Mouse (Mus musculus): ENCODE measurements around the gene Ash1l. TPM values are rescaled to one million over a fixed set of nuclear protein-coding genes. Genes with fewer than 3 reads are reported as not detected.

Ash1l gene
- total and polyA plus RNA-seq, 2 experiments from 2014 or later = 15.8 to 25.0 TPM

DNA sequence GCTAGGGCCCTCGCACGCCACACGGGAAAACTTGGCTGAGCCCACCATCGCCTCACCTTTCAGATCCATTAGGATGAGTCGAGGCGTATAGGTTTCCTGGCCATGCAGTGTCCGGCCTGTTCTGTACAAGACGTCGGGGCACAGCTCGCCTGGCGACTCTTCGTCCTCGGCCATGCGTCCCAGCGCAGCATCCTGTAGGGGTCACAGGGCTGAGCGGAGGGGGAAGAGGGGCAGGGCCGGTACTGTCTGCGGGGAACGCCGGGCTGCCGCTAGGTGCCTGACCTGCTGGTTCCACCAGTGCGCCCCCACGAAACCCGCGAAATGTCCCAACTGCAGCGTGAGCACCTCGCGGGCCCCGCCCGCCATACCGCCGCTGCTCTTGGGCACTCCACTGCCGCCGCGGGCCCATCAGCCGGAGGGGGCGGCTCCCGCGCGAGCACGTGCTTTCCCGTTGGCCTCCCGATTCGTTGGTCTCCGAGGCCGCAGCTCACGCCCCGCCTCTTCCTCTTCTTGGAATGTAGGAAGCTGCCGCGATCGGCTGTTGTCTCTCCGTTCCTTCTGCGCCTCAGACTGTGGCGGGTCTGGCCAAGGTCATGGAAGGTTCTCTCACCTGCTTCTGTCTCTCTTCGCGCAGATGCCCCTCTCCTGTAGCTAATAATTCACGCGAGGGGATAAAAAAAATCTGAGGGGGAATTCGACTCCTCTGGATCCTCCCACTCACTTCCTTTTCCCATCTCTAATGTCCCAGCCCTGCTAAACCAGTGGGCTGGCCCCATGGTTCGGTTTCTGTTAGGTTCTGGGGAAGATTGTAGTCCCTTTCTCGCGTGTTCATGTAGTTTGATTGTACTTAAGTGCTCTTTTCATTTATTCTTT, 36.7 kb upstream of the Ash1l start, which contains the start of gene Msto1:
TSS of gene Msto1 (minus strand) at position 489 of the 873 bp plus-strand sequence.
- peaks cover 32% of the 10 kb centered on the region for H3K36me3 ChIP-seq (ENCODE audit: insufficient read depth, low read length)

DNA sequence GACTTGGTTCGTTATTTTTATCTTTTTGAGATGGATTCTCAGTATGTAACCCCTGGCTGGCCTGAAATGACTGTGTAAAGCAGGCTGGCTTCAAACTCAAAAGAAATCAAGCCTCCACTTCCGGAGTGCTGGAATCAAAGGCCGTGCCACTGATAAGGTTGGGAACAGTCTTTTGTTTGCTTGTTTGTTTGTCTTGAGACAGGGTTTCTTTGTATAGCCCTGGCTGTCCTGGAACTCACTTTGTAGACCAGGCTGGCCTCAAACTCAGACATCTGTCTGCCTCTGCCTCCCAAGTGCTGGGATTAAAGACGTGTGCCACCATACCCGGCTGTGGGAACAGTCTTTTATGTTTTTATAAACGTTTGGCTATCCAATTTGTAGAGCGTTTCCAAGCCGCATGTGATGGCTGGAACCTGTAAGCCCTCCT, 36.0 kb upstream of the Ash1l start:
- ATAC-seq (ENCODE audit: low FRiP score) (peak; percentile 14; the same call in 1 of the 2 replicates), DNase-seq (ENCODE audit: low spot score) (no peak)
- Histone ChIP-seq H3K9me3 (ENCODE audit: low read length) (no peaks in the 10 kb centered on the region), H3K4me2 (ENCODE audit: low read depth, low read length, poor library complexity, severe bottlenecking) (peak overlapping the region; percentile 63), H3K36me3 (ENCODE audit: insufficient read depth, low read length) (peaks cover 26% of the 10 kb centered on the region), H3K27me3 (ENCODE audit: insufficient read depth, low read length) (no peaks in the 10 kb centered on the region), H3K4me1 (ENCODE audit: insufficient read depth, low read length) (peaks cover 7% of the 10 kb centered on the region; the same call in 1 of the 2 replicates), H3K27ac (ENCODE audit: low read depth, low read length) (peak overlapping the region; percentile 85), H3K4me3 (ENCODE audit: low read depth, low read length) (peak overlapping the region; percentile 69), H3K9ac (replicated peaks; ENCODE audit: low read length, poor library complexity, severe bottlenecking) (peak overlapping the region; percentile 73)
- no peak for TF ChIP-seq CTCF (IDR thresholded peaks at IDR 0.05)
- WGBS = 20% methylated on average over 8 of the region's 8 CpGs

More for the DNA sequence above, 36.7 kb upstream of the Ash1l start, which contains the start of gene Msto1:
- peak within 1 kb of the TSS; percentile 63 for H3K4me2 ChIP-seq (ENCODE audit: low read depth, low read length, poor library complexity, severe bottlenecking)
- H3K4me3 ChIP-seq (ENCODE audit: low read depth, low read length) = peak within 1 kb of the TSS; percentile 69
- WGBS = under 1% methylated on average over 46 of the region's 62 CpGs
- H3K4me1 ChIP-seq (ENCODE audit: insufficient read depth, low read length) = peaks cover 7% of the 10 kb centered on the region; the same call in 1 of the 2 replicates
- H3K9me3 ChIP-seq (ENCODE audit: low read length) = no peaks in the 10 kb centered on the region
- peak within 1 kb of the TSS; percentile 85 for H3K27ac ChIP-seq (ENCODE audit: low read depth, low read length)
- ATAC-seq (ENCODE audit: low FRiP score) (peak; percentile 96), DNase-seq (ENCODE audit: low spot score) (peak; percentile 94)
- H3K27me3 ChIP-seq (ENCODE audit: insufficient read depth, low read length) = no peaks in the 10 kb centered on the region
- TF ChIP-seq CTCF (IDR thresholded peaks at IDR 0.05) = peak; percentile 22
- H3K9ac ChIP-seq (replicated peaks; ENCODE audit: low read length, poor library complexity, severe bottlenecking) = peak within 1 kb of the TSS; percentile 73

DNA sequence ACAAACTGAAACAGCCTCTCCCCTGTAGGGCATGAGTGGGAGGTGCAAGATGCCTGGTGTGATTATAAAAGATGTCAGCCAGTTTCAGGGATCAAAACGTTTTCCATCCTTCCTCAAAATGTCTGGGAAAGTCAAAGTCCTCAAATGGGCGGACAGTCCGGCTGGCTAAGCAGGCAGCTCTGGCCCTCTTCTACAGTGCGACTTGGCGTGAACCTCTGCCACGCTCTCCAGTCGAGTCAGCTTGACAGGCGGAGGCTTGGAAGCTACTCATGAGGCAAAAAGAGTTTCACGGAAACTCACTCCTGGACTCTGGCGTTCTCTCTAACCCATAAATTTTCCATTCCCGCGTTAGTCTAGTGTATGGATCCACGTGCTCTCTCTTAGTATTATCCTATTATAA, 31.4 kb upstream of the Ash1l start:
- DNase-seq (ENCODE audit: low spot score) = no peak
- ATAC-seq (ENCODE audit: low FRiP score) = no peak
- H3K27me3 ChIP-seq (ENCODE audit: insufficient read depth, low read length) = no peaks in the 10 kb centered on the region
- 0 out of 2 replicates have a peak, but pooled peaks cover 4% of the 10 kb centered on the region for H3K4me1 ChIP-seq (ENCODE audit: insufficient read depth, low read length)
- no peak overlapping the region for H3K9ac ChIP-seq (replicated peaks; ENCODE audit: low read length, poor library complexity, severe bottlenecking)
- 82% methylated on average over 13 of the region's 13 CpGs for WGBS
- no peaks in the 10 kb centered on the region for H3K9me3 ChIP-seq (ENCODE audit: low read length)
- H3K4me2 ChIP-seq (ENCODE audit: low read depth, low read length, poor library complexity, severe bottlenecking) = no peak overlapping the region
- no peak overlapping the region for H3K27ac ChIP-seq (ENCODE audit: low read depth, low read length)
- H3K4me3 ChIP-seq (ENCODE audit: low read depth, low read length) = no peak overlapping the region
- peaks cover 22% of the 10 kb centered on the region for H3K36me3 ChIP-seq (ENCODE audit: insufficient read depth, low read length)
- TF ChIP-seq CTCF (IDR thresholded peaks at IDR 0.05) = no peak

DNA sequence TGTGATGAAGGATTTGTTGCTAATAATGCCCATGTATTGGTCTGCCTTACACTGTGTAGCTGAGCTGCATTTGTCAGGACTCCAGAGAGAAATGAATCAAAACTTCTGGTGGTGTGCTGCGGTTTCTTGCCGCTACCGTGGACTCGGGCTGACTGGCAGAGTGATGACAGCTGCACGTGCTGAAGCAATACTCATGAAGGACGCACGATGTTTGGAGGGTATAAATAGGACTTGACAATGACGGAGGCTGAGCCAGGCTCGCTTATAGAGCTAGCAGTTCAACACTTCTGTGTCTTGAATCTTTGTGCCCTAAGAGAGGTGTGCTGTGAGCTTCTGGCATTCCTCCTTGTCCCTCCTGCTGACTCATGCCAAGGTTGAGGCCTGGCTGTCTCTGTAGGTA, 29.0 kb upstream of the Ash1l start:
- ATAC-seq (ENCODE audit: low FRiP score) (no peak), DNase-seq (ENCODE audit: low spot score) (no peak)
- no peak for TF ChIP-seq CTCF (IDR thresholded peaks at IDR 0.05)
- H3K4me2 ChIP-seq (ENCODE audit: low read depth, low read length, poor library complexity, severe bottlenecking) = no peak overlapping the region
- no peak overlapping the region for H3K9ac ChIP-seq (replicated peaks; ENCODE audit: low read length, poor library complexity, severe bottlenecking)
- WGBS = 96% methylated on average over 9 of the region's 9 CpGs
- H3K9me3 ChIP-seq (ENCODE audit: low read length) = no peaks in the 10 kb centered on the region
- H3K36me3 ChIP-seq (ENCODE audit: insufficient read depth, low read length) = peaks cover 38% of the 10 kb centered on the region
- no peak overlapping the region for H3K27ac ChIP-seq (ENCODE audit: low read depth, low read length)
- H3K4me3 ChIP-seq (ENCODE audit: low read depth, low read length) = no peak overlapping the region
- no peaks in the 10 kb centered on the region for H3K4me1 ChIP-seq (ENCODE audit: insufficient read depth, low read length)
- H3K27me3 ChIP-seq (ENCODE audit: insufficient read depth, low read length) = no peaks in the 10 kb centered on the region

DNA sequence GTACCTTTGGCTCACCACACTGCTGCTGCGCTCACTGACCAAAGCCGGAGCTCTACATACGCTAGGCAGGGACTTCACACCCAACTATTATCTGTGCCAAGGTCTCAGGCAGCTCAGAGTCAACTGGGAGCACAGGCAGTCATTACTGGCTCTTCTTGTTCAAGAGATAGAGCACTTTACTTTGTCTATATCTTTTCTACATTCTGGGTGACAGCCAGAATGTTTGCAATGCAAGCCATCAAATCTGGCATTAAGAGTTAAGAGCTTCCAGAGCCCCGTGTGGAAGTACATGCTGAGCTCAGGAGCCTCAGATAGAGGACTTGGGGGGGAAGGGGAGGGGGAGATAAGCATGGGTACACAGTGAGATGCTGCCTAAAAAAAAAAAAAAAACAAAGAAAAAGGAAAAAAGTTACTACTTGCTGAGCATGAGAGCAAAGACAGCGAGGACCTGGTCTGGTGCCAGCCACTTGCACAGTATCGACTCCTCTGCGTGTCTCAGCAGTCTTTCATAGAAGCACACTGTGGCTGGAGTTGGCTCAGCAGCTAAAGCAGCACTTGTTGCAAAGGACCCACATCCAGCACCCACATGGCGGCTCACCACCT, 26.3 kb upstream of the Ash1l start:
- Histone ChIP-seq H3K9ac (replicated peaks; ENCODE audit: low read length, poor library complexity, severe bottlenecking) (no peak overlapping the region), H3K27ac (ENCODE audit: low read depth, low read length) (no peak overlapping the region), H3K4me2 (ENCODE audit: low read depth, low read length, poor library complexity, severe bottlenecking) (no peak overlapping the region), H3K27me3 (ENCODE audit: insufficient read depth, low read length) (no peaks in the 10 kb centered on the region), H3K4me3 (ENCODE audit: low read depth, low read length) (no peak overlapping the region), H3K4me1 (ENCODE audit: insufficient read depth, low read length) (no peaks in the 10 kb centered on the region), H3K36me3 (ENCODE audit: insufficient read depth, low read length) (peaks cover 65% of the 10 kb centered on the region), H3K9me3 (ENCODE audit: low read length) (no peaks in the 10 kb centered on the region)
- no peak for DNase-seq (ENCODE audit: low spot score)
- 91% methylated on average over 8 of the region's 8 CpGs for WGBS
- ATAC-seq (ENCODE audit: low FRiP score) = no peak
- TF ChIP-seq CTCF (IDR thresholded peaks at IDR 0.05) = no peak

DNA sequence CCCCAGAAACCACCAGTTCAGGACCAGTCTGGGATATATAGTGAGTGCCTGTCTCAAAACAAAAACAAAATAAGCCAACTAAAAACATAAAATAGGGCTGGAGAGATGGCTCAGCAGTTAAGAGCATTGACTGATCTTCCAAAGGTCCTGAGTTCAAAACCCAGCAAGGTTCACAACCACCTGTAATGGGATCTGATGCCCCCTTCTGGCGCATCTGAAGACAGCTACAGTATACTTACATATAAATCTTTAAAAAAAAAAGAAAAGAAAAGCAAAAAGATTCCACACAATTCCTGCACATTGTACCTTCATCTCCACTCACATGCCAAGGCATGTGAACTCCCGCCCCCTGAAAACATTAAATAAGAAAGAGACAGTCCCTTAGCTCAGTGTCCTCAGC, 24.8 kb upstream of the Ash1l start:
- Histone ChIP-seq H3K9ac (replicated peaks; ENCODE audit: low read length, poor library complexity, severe bottlenecking) (no peak overlapping the region), H3K4me2 (ENCODE audit: low read depth, low read length, poor library complexity, severe bottlenecking) (no peak overlapping the region), H3K27me3 (ENCODE audit: insufficient read depth, low read length) (no peaks in the 10 kb centered on the region), H3K9me3 (ENCODE audit: low read length) (no peaks in the 10 kb centered on the region), H3K4me1 (ENCODE audit: insufficient read depth, low read length) (no peaks in the 10 kb centered on the region), H3K27ac (ENCODE audit: low read depth, low read length) (no peak overlapping the region), H3K4me3 (ENCODE audit: low read depth, low read length) (no peak overlapping the region), H3K36me3 (ENCODE audit: insufficient read depth, low read length) (peaks cover 71% of the 10 kb centered on the region)
- ATAC-seq (ENCODE audit: low FRiP score) (no peak), DNase-seq (ENCODE audit: low spot score) (no peak)
- TF ChIP-seq CTCF (IDR thresholded peaks at IDR 0.05) = no peak
- 93% methylated on average over 2 of the region's 2 CpGs for WGBS

Data from midbrain, postnatal 0 days (tissue).